Comparison of ENCODE assay signal across 26 mouse cellular contexts in genomic region chr4:134865789-134866188, GRCm38 (mm10). TPM values are rescaled to one million over a fixed set of nuclear protein-coding genes. Genes with fewer than 3 reads are reported as not detected.
DNase-seq lines count a peak whose midpoint lies in the region; ATAC-seq and TF ChIP-seq lines count a peak whose summit lies in the region.
"Had no signal": no experiment of that assay in that cellular context is flagged by ENCODE, and none has a peak within 500 bp of the region (broad histone marks: within the 10 kb centered on the region; RNA-seq: fewer than 3 reads in every experiment).

No protein-coding gene starts in this region.

- intact Hi-C loops in heart, postnatal 36 days (cut with DNase I) = no loop called here

- peak overlapping the region; percentile 37 for H3K4me2 ChIP-seq in heart, embryonic 12.5 days
- peak overlapping the region; percentile 97 for H3K4me2 ChIP-seq in liver, embryonic 14.5 days (ENCODE audit: low read depth)
- H3K4me2 ChIP-seq: embryonic facial prominence, embryonic 15.5 days; hindbrain, embryonic 15.5 days; limb, embryonic 12.5 days; lung, embryonic 15.5 days; neural tube, embryonic 12.5 days had no signal

- H3K27me3 ChIP-seq in heart, embryonic 12.5 days (replicated peaks) = 0 out of 2 replicates have a peak, but pooled peaks cover 21% of the 10 kb centered on the region
- no peaks in the 10 kb centered on the region for H3K27me3 ChIP-seq in G1E (ENCODE audit: insufficient read depth, low read length)
- H3K27me3 ChIP-seq in MEL (ENCODE audit: control insufficient read depth in 1 of 2, insufficient read depth in 2 of 2, low read length in 2 of 2) = no peaks in the 10 kb centered on the region
- no peaks in the 10 kb centered on the region for H3K27me3 ChIP-seq in liver, embryonic 14.5 days (ENCODE audit: control insufficient read depth, insufficient read depth, low read length)

- TF ChIP-seq EP300 in MEL (IDR thresholded peaks at IDR 0.05; ENCODE audit: low read depth in 1 of 2, low read length in 2 of 2) = no peak; a peak in 1 of 4 replicates
- no peak for TF ChIP-seq EP300 in liver, embryonic 14.5 days (IDR thresholded peaks at IDR 0.05; ENCODE audit: low read depth)

- H3K79me2 ChIP-seq in MEL (ENCODE audit: control insufficient read depth, insufficient read depth, low read length, poor library complexity) = no peaks in the 10 kb centered on the region; the same call in 1 of the 2 replicates

- H3K9me3 ChIP-seq in heart, embryonic 12.5 days (replicated peaks) = no peaks in the 10 kb centered on the region
- no peaks in the 10 kb centered on the region for H3K9me3 ChIP-seq in G1E (replicated peaks)
- no peaks in the 10 kb centered on the region for H3K9me3 ChIP-seq in MEL (replicated peaks; ENCODE audit: insufficient read depth, low read length)
- H3K9me3 ChIP-seq in liver, embryonic 14.5 days (ENCODE audit: control insufficient read depth, low read length) = no peaks in the 10 kb centered on the region
- H3K9me3 ChIP-seq: embryonic facial prominence, embryonic 15.5 days; hindbrain, embryonic 15.5 days; limb, embryonic 12.5 days; lung, embryonic 15.5 days; megakaryocyte, embryonic 14.5 days; neural tube, embryonic 12.5 days had no signal

- DNase-seq in heart, postnatal 36 days = no peak
- DNase-seq in G1E (ENCODE audit: low spot score) (no peak), MEL (ENCODE audit: low read depth, low spot score) (peak; percentile 62)
- DNase-seq in liver, embryonic 14.5 days (ENCODE audit: low read depth in 3 of 3, low spot score in 3 of 3) = no peak
- DNase-seq in kidney, adult 9 months = no peak
- DNase-seq in kidney, adult 8-10 months = no peak
- DNase-seq: adrenal gland, postnatal 25 days; cerebellum, adult 9-10 months; gastrocnemius, adult 2 months; kidney, adult 2 months; kidney, postnatal 14 days; layer of hippocampus, postnatal 36 days; lung, postnatal 36 days; midbrain, embryonic 14.5 days; retina, postnatal 1 day; thymus, postnatal 25 days had no signal

- H3K27ac ChIP-seq in heart, embryonic 12.5 days (ENCODE audit: poor library complexity, severe bottlenecking) = no peak overlapping the region
- H3K27ac ChIP-seq in MEL (ENCODE audit: control insufficient read depth, low read depth, low read length) = peak overlapping the region; percentile 85
- H3K27ac ChIP-seq in liver, embryonic 14.5 days = peak overlapping the region; percentile 99
- H3K27ac ChIP-seq: embryonic facial prominence, embryonic 15.5 days; gastrocnemius, adult 2 months; hindbrain, embryonic 15.5 days; limb, embryonic 12.5 days; lung, embryonic 15.5 days; neural tube, embryonic 12.5 days had no signal

- no peak for TF ChIP-seq RAD21 in MEL (IDR thresholded peaks at IDR 0.05; ENCODE audit: low read depth, low read length)

- H3K4me1 ChIP-seq in heart, embryonic 12.5 days (replicated peaks) = peaks cover 24% of the 10 kb centered on the region
- H3K4me1 ChIP-seq in G1E (ENCODE audit: insufficient read depth, low read depth, low read length) (peaks cover 89% of the 10 kb centered on the region), MEL (ENCODE audit: control insufficient read depth in 1 of 2, insufficient read depth in 2 of 2, low read length in 2 of 2) (peaks cover 24 to 41% of the 10 kb centered on the region in 2 experiments)
- peaks cover 38 to 46% of the 10 kb centered on the region in 2 experiments for H3K4me1 ChIP-seq in liver, embryonic 14.5 days (replicated peaks; ENCODE audit: control insufficient read depth in 2 of 2, insufficient read depth in 2 of 2, low read length in 1 of 2)
- H3K4me1 ChIP-seq: hindbrain, embryonic 15.5 days; neural tube, embryonic 12.5 days had no signal

- no peak overlapping the region for H3K9ac ChIP-seq in heart, embryonic 12.5 days
- peak overlapping the region; percentile 9 for H3K9ac ChIP-seq in MEL (ENCODE audit: control insufficient read depth, low read depth, low read length, poor library complexity, severe bottlenecking)
- H3K9ac ChIP-seq in liver, embryonic 14.5 days (replicated peaks) = peak overlapping the region; percentile 97
- H3K9ac ChIP-seq: embryonic facial prominence, embryonic 15.5 days; hindbrain, embryonic 15.5 days; limb, embryonic 12.5 days; lung, embryonic 15.5 days; neural tube, embryonic 12.5 days had no signal

- H3K4me3 ChIP-seq in heart, embryonic 12.5 days = peak overlapping the region; percentile 29
- H3K4me3 ChIP-seq in G1E (ENCODE audit: low read depth, low read length) = peak overlapping the region; percentile 70; the same call in 1 of the 2 replicates
- H3K4me3 ChIP-seq in MEL (ENCODE audit: control insufficient read depth in 1 of 2, insufficient read depth in 1 of 2, low read depth in 2 of 2, low read length in 2 of 2) = peak overlapping the region; percentile 52 to 56; a peak in 3 of 4 replicates
- H3K4me3 ChIP-seq in liver, embryonic 14.5 days (ENCODE audit: insufficient read depth in 1 of 2, low read depth in 2 of 2, low read length in 2 of 2) = peak overlapping the region; percentile 95 to 97
- H3K4me3 ChIP-seq: embryonic facial prominence, embryonic 15.5 days; gastrocnemius, adult 2 months; hindbrain, embryonic 15.5 days; limb, embryonic 12.5 days; lung, embryonic 15.5 days; megakaryocyte, embryonic 14.5 days; neural tube, embryonic 12.5 days had no signal

- no peaks in the 10 kb centered on the region for H3K36me3 ChIP-seq in heart, embryonic 12.5 days
- peaks cover 2% of the 10 kb centered on the region for H3K36me3 ChIP-seq in G1E (replicated peaks)
- peaks cover 0 to 34% of the 10 kb centered on the region in 2 experiments; a peak in 2 of 4 replicates for H3K36me3 ChIP-seq in MEL (ENCODE audit: control insufficient read depth in 1 of 2, insufficient read depth in 2 of 2, low read length in 2 of 2)
- H3K36me3 ChIP-seq in liver, embryonic 14.5 days (replicated peaks; ENCODE audit: control insufficient read depth, insufficient read depth, low read depth) = peaks cover 38% of the 10 kb centered on the region
- H3K36me3 ChIP-seq: embryonic facial prominence, embryonic 15.5 days; hindbrain, embryonic 15.5 days; limb, embryonic 12.5 days; lung, embryonic 15.5 days; neural tube, embryonic 12.5 days had no signal

- ATAC-seq in heart, embryonic 12.5 days (ENCODE audit: insufficient number of reproducible peaks, low FRiP score) = no peak
- ATAC-seq in G1E (ENCODE audit: extremely low read depth, insufficient number of reproducible peaks, low FRiP score, poor library complexity, severe bottlenecking) = no peak
- ATAC-seq in liver, embryonic 14.5 days (ENCODE audit: insufficient read depth) = peak; percentile 7; the same call in 1 of the 2 replicates
- ATAC-seq: forebrain, embryonic 14.5 days had no signal

- TF ChIP-seq POLR2A in MEL (IDR thresholded peaks at IDR 0.05; ENCODE audit: control insufficient read depth in 1 of 2, insufficient read depth in 1 of 2, low read depth in 1 of 2, low read length in 2 of 2, poor library complexity in 1 of 2) = no peak

- WGBS in heart, embryonic 12.5 days = 83% methylated on average over 5 of the region's 5 CpGs
- 19% methylated on average over 5 of the region's 5 CpGs for WGBS in liver, embryonic 14.5 days (ENCODE audit: insufficient replicate concordance)

- TF ChIP-seq CTCF in G1E (IDR thresholded peaks at IDR 0.05; ENCODE audit: low read depth, low read length) (no peak), MEL (IDR thresholded peaks at IDR 0.05 in 2 of 3, conservative IDR thresholded peaks at IDR 0.05 in 1 of 3; ENCODE audit: control insufficient read depth in 1 of 3, insufficient read depth in 1 of 3, low read depth in 2 of 3, low read length in 3 of 3, poor library complexity in 1 of 3, severe bottlenecking in 1 of 3) (no peak)
- no peak for TF ChIP-seq CTCF in liver, embryonic 14.5 days (IDR thresholded peaks at IDR 0.05; ENCODE audit: low read depth)

RNA-seq across cellular contexts. Expression of gene Rhd, which starts 1.5 kb away (rescaled TPM):
- polyA plus RNA-seq in heart, embryonic 12.5 days (2016; fragmentation: Nextera tagmentation; extraction: Ambion mirVana) = 23.6 and 28.1 TPM in 2 replicates
- total RNA-seq in heart, postnatal 36 days (2021) = 1 to 10 TPM; 2.8 to 3.0 TPM
- 3.2 and 69.7 TPM in 2 replicates for total RNA-seq in G1E (2014; fragmentation: Nextera tagmentation)
- 9.8 and 12.4 TPM in 2 replicates for total RNA-seq in G1E (2017)
- 2.9 and 3.3 TPM in 2 replicates for polyA plus RNA-seq in G1E (2012)
- 64.8 and 176 TPM in 2 replicates for total RNA-seq in MEL (2012; rRNA removed)
- polyA plus RNA-seq in MEL (2012; ENCODE audit: insufficient read depth in 1 of 2, insufficient read length in 2 of 2, low read depth in 1 of 2, low replicate concordance in 2 of 2, missing spikeins in 1 of 2) = 10 to 100 TPM in 1 of 2 experiments, not detected in 1; 49.9 TPM
- polyA plus RNA-seq in liver, embryonic 14.5 days (2012; rRNA removed) = 260 and 298 TPM in 2 replicates
- 576 and 578 TPM in 2 replicates for polyA plus RNA-seq in liver, embryonic 14.5 days (2014; fragmentation: Nextera tagmentation; extraction: Ambion mirVana)
- total RNA-seq: gastrocnemius, adult 2 months; layer of hippocampus, adult 8-10 months; layer of hippocampus, postnatal 36 days; left cerebral cortex, postnatal 10 days had no signal

RNA-seq across cellular contexts. Expression of gene Maco1, which starts 12.6 kb away (rescaled TPM):
- polyA plus RNA-seq in heart, embryonic 12.5 days (2016; fragmentation: Nextera tagmentation; extraction: Ambion mirVana) = 30.6 and 31.4 TPM in 2 replicates
- 10 to 100 TPM; 23.9 to 24.7 TPM for total RNA-seq in heart, postnatal 36 days (2021)
- 71.8 and 74.9 TPM in 2 replicates for total RNA-seq in G1E (2014; fragmentation: Nextera tagmentation)
- total RNA-seq in G1E (2017) = 44.8 and 49.3 TPM in 2 replicates
- 11.3 and 11.4 TPM in 2 replicates for polyA plus RNA-seq in G1E (2012)
- total RNA-seq in MEL (2012; rRNA removed) = 22.2 and 25.6 TPM in 2 replicates
- 10 to 100 TPM in 1 of 2 experiments, not detected in 1; 35.9 TPM for polyA plus RNA-seq in MEL (2012; ENCODE audit: insufficient read depth in 1 of 2, insufficient read length in 2 of 2, low read depth in 1 of 2, low replicate concordance in 2 of 2, missing spikeins in 1 of 2)
- polyA plus RNA-seq in liver, embryonic 14.5 days (2012; rRNA removed) = 5.7 and 9.3 TPM in 2 replicates
- 11.7 and 13.0 TPM in 2 replicates for polyA plus RNA-seq in liver, embryonic 14.5 days (2014; fragmentation: Nextera tagmentation; extraction: Ambion mirVana)

RNA-seq across cellular contexts. Expression of gene Tmem50a, which starts 49.0 kb away (rescaled TPM):
- 140 and 145 TPM in 2 replicates for polyA plus RNA-seq in heart, embryonic 12.5 days (2016; fragmentation: Nextera tagmentation; extraction: Ambion mirVana)
- 10 to 100 TPM; 65.8 to 71.3 TPM for total RNA-seq in heart, postnatal 36 days (2021)
- total RNA-seq in G1E (2014; fragmentation: Nextera tagmentation) (174 and 225 TPM in 2 replicates), G1E (2017) (218 and 250 TPM in 2 replicates), MEL (2012; rRNA removed) (58.5 and 64.7 TPM in 2 replicates)
- polyA plus RNA-seq in G1E (2012) (8.0 and 10.3 TPM in 2 replicates), MEL (2012; ENCODE audit: insufficient read depth in 1 of 2, insufficient read length in 2 of 2, low read depth in 1 of 2, low replicate concordance in 2 of 2, missing spikeins in 1 of 2) (100 to 1,000 TPM in 1 of 2 experiments, not detected in 1; 115 TPM)
- polyA plus RNA-seq in liver, embryonic 14.5 days (2012; rRNA removed) = 44.2 and 50.8 TPM in 2 replicates
- polyA plus RNA-seq in liver, embryonic 14.5 days (2014; fragmentation: Nextera tagmentation; extraction: Ambion mirVana) = 59.5 and 65.1 TPM in 2 replicates

RNA-seq across cellular contexts. Expression of gene Rsrp1, which starts 57.6 kb away (rescaled TPM):
- polyA plus RNA-seq in heart, embryonic 12.5 days (2016; fragmentation: Nextera tagmentation; extraction: Ambion mirVana) = 386 and 405 TPM in 2 replicates
- total RNA-seq in heart, postnatal 36 days (2021) = 100 to 1,000 TPM; 129 to 206 TPM
- total RNA-seq in G1E (2014; fragmentation: Nextera tagmentation) (260 and 286 TPM in 2 replicates), G1E (2017) (446 and 492 TPM in 2 replicates), MEL (2012; rRNA removed) (58.1 and 59.5 TPM in 2 replicates)
- polyA plus RNA-seq in G1E (2012) (468 and 529 TPM in 2 replicates), MEL (2012; ENCODE audit: insufficient read depth in 1 of 2, insufficient read length in 2 of 2, low read depth in 1 of 2, low replicate concordance in 2 of 2, missing spikeins in 1 of 2) (100 to 1,000 TPM in 1 of 2 experiments, not detected in 1; 110 TPM)
- 228 and 239 TPM in 2 replicates for polyA plus RNA-seq in liver, embryonic 14.5 days (2012; rRNA removed)
- polyA plus RNA-seq in liver, embryonic 14.5 days (2014; fragmentation: Nextera tagmentation; extraction: Ambion mirVana) = 151 and 161 TPM in 2 replicates

Comparison
In these comparisons a context has a peak if more than half of its experiments do, and no peak if none do; other contexts are left out.
1. H3K4me3 ChIP-seq: peak in every context shown above with its lines; median percentile 96 in liver, embryonic 14.5 days; 70 in G1E; 54 in MEL; 29 in heart, embryonic 12.5 days.